Mouse (Mus musculus) bone marrow, adult 2 months (tissue): ENCODE results near the gene Gnat1.

Experiments used
- CTCF ChIP-seq: fragments of 200-500 bp; IDR thresholded peaks from 2 replicates; pipeline ENCODE4 v1.5.1; 2011; ENCODE audit warnings: low read length, control low read depth; ENCODE audit not compliant: control insufficient read depth, insufficient read depth
- POLR2A ChIP-seq: fragments of 200-500 bp; IDR thresholded peaks from 2 replicates; pipeline ENCODE4 v1.6.1; 2011; ENCODE audit warnings: low read depth, mild to moderate bottlenecking, control low read depth, low read length, borderline replicate concordance; ENCODE audit not compliant: control insufficient read depth

DNA sequence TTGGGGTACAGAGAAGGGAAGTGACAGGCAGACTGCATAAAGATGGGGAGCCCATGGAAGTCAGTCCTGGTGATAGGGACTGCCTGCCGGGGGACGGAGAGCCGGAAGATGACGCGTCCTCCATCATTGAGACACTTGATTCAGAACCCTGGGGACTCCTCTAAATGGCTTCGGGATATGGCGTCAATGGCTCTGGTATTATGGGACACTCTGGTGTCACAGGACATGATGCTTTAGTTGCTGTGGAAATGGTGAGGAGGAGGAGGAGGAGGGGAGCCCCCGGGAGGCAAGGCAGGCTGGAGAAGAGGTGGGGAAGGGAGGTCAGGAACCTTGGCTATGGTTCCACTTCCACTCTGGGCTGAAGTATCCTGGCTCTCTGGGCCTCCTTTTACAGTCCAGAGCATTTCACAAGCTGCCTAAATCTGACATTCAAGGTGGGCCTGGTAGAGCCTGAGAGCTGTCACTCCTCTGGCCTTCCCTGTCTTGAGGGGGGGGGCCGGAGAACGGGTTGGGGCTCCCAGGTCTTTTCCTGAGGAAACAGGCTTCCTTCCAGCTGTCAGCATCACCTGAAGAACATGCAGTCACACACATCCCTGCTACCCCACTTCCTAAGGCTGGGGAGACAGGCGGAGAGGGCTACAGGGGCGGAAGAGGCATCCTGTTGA is 16.1 kb upstream of the Gnat1 start:
- no peak for TF ChIP-seq CTCF
- no peak for TF ChIP-seq POLR2A
